Mouse (Mus musculus): ENCODE results near the gene Mlph. TPM values are rescaled to one million over a fixed set of nuclear protein-coding genes. Genes with fewer than 3 reads are reported as not detected.
A peak's percentile ranks its signal among the peaks of the same experiment; 100 is the strongest.

Mlph gene
- total RNA-seq, 2 experiments from 2014 or later: 0.40 to 0.79 TPM

DNA sequence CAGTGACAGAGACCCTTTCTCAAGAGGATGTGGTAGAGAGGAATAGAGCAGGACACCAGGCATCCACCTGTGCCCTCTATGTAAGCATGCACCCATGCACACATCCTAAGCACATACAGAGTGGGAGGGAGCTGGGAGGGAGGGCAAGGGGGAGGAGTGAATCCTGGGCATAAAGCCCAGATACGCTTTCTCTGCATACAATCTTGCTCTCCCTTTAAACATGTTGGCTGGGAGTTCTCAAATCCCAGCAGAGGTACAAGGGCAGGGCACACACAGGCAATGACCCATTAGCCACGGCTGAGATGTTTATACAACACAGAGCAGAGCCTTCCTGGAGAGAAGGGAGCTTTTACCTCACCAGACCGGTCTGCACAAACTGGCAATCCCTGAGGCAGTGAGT, 48.1 kb downstream of the Mlph start:
- no peak for DNase-seq

GRCm38 (mm10) chr1:90967583-90967982, 52.7 kb downstream of the Mlph start:
- intact Hi-C loops (cut with DNase I): no loop called here
- peak; percentile 78 for DNase-seq

More for the DNA sequence above, 48.1 kb downstream of the Mlph start:
- intact Hi-C loops (cut with DNase I): no loop called here

DNA sequence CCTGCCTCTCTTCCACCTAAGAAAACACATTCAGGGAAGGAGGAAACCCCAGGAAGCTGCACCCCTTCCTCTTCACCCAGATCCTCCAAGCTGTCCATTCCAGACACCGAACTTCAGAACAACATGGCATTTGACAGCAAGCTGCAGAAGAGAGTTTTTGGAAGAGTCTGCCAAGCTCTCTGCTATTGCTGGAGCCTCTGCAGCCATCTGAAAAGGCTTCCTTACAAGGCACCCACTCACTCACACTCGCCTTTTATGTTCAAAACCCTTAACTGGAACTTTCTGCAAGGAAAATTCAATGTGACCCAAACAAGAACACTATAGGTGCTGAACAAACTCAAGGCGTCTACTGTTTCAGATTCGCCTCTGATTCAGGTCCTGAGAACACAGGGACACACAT, 53.8 kb downstream of the Mlph start:
- intact Hi-C loops (cut with DNase I): no loop called here

DNA sequence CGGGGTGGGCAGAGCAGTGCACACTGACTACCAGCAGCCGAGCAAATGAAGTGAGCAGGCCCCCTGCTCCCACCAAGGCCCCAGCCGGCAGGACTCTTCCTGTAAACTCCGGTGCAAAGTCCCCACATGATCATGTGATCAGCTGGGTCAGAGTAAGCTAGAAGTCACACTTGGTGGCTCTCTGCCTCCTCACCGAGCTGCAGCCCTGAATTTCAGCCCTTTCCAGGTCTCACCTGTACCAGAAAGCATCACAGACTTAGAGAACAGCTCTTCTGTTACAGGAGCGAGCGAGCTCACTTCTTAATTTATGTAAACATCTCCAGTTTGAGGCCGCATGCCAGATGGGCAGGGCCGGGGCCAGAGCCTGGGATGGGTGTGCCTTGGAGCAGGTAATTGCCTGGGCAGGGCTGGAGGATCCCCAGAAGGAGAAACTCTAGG, 54.5 kb downstream of the Mlph start, which contains the start of gene Rab17:
Gene Rab17 (minus strand): TSS at position 315 of the 438 bp plus-strand sequence.
- intact Hi-C loops (cut with DNase I): no loop called here
- DNase-seq: no peak

More for the DNA sequence above, 53.8 kb downstream of the Mlph start:
- no peak for DNase-seq

DNA sequence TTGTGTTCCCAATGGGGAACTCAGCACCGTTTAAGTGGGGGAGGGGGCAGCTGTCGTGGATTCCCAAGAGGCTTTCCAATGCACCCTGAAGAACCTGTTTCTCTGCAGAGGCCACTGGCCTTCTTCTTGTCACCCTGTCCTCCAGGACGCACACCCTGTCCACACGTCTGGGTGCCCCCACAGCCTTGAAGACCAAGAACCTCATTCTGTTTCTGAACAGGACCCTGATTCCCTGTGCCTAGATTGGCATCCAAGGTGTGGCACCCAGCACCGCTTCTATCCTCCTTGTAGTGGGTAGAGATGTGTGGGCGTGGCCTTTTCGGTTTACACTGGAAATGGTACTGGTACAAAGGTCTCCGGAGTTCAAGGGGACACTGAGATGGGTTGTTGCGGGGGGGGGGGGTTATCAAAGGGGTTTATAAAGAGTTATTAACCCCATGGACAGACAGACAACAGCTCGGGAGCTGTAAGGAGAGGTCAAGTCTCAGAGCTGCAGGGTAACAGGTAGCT, 55.1 kb downstream of the Mlph start:
- no peak for DNase-seq
- intact Hi-C loops (cut with DNase I): loop anchor here (5.0 to 10.0 kb wide), 2 partner anchors 132 to 275 kb away; no protein-coding TSS in a partner anchor

- intact Hi-C loops (cut with DNase I): loop anchor here (5.0 to 10.0 kb wide), 2 partner anchors 129 to 272 kb away; no protein-coding TSS in a partner anchor
- DNase-seq: peak; percentile 95
Measured at GRCm38 (mm10) chr1:90972911-90973573, 58.2 kb downstream of the Mlph start.

DNA sequence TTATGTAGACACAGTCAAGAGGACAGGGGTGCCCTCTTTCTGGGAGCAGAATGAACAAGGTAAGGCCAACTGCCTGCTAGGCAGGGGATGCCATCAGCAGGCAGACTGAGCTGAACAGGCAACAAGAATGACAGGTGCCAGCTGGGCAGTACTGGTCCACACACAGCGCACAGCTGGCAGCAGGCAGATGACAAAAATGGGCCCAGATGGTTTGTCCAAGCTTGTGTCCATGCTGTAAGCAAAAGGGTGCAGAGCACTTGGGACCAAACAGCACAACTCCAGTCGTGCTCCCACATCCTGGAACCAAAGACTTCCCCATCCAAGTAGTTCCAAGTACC, 58.7 kb downstream of the Mlph start:
- intact Hi-C loops (cut with DNase I): loop anchor here (5.0 to 10.0 kb wide), 2 partner anchors 129 to 271 kb away; no protein-coding TSS in a partner anchor
- no peak for DNase-seq

- intact Hi-C loops (cut with DNase I): loop anchor here (5.0 to 10.0 kb wide), 2 partner anchors 127 to 270 kb away; no protein-coding TSS in a partner anchor
- DNase-seq: peak; percentile 49
Measured at GRCm38 (mm10) chr1:90974906-90975649, 60.2 kb downstream of the Mlph start.

GRCm38 (mm10) chr1:90975960-90976359, 61.1 kb downstream of the Mlph start:
- DNase-seq: no peak
- intact Hi-C loops (cut with DNase I): loop anchor here (10.0 kb wide), 1 partner anchor 269 kb away; no protein-coding TSS in a partner anchor

- DNase-seq: no peak
- intact Hi-C loops (cut with DNase I): no loop called here
Measured at GRCm38 (mm10) chr1:90980638-90981330, 65.9 kb downstream of the Mlph start.

DNA sequence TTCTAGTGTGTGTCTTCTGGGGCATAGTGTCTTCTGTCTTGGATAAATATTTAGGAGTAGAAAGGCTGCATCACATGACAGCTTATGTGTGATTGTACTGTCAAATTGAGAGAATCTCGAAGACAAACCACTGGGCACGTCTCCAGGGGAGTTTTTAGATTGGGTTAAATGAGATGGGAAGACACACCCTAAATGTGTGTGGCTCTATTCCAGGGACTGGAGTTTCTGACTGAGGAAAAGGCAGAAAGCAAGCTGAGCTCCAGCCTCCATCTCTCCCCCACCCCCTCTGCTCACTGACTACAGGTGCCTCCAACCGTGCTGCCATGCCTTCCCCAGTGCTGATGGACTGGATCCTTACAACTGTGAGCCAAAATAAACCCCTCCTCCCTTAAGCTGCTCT, 66.5 kb downstream of the Mlph start:
- intact Hi-C loops (cut with DNase I): no loop called here
- no peak for DNase-seq

DNA sequence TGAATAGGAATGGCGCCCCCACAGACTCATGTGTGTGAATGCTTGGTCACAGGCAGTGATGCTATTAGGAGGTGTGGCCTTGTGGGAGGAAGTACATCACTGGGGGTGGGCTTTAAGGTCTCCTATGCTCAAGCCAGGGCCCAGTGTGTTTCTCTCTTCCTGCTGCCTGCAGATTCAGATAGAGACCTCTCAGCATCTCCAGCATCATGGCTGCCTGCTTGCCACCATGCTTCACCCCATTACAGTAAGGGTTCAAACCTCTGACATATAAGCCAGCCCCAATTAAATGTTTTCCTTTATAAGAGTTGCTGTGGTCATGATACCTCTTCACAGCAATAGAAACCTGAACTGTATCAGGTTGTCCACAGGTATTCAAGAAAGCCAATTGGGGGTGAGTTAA, 81.0 kb downstream of the Mlph start:
- no peak for DNase-seq
- intact Hi-C loops (cut with DNase I): no loop called here

- no peak for DNase-seq
- intact Hi-C loops (cut with DNase I): no loop called here
Measured at GRCm38 (mm10) chr1:90997136-90997535, 82.3 kb downstream of the Mlph start.

DNA sequence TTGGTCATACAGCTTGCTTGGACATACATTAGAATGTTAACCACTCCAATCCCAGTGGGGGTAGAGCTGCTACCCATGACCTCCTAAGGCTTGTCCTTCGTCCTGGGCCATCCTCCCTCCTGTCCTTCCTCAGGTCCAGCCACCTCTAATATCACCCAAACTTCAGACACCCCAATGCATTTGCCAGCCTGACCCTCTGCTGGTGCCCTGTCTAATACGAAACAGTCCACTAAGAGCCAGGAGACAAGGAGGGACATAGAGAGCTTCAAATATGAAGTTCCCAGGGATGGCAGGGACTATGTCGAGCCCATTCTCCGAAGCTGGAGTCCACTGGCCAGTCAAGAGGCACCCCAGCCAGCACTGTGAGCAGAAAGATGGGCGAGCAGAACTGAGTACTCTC, 82.8 kb downstream of the Mlph start:
- intact Hi-C loops (cut with DNase I): no loop called here
- DNase-seq: no peak

GRCm38 (mm10) chr1:90998268-90998890, 83.5 kb downstream of the Mlph start, which contains the start of gene Lrrfip1:
Gene Lrrfip1 (plus strand): TSS chr1:90998737.
- DNase-seq: peak; percentile 35
- intact Hi-C loops (cut with DNase I): no loop called here

GRCm38 (mm10) chr1:90998891-90999611, 84.2 kb downstream of the Mlph start:
- intact Hi-C loops (cut with DNase I): no loop called here
- DNase-seq: peak; percentile 17

GRCm38 (mm10) chr1:90999911-91000601, 85.2 kb downstream of the Mlph start:
- DNase-seq: no peak
- intact Hi-C loops (cut with DNase I): no loop called here

Measured in left cerebral cortex, postnatal 4 days (tissue).